Mouse (Mus musculus): Measurements from ENCODE around the gene Slc22a7. TPM values are rescaled to one million over a fixed set of nuclear protein-coding genes. Genes with fewer than 3 reads are reported as not detected.

Gene Slc22a7
- polyA plus RNA-seq, 1 experiment, result 1.3 TPM

DNA sequence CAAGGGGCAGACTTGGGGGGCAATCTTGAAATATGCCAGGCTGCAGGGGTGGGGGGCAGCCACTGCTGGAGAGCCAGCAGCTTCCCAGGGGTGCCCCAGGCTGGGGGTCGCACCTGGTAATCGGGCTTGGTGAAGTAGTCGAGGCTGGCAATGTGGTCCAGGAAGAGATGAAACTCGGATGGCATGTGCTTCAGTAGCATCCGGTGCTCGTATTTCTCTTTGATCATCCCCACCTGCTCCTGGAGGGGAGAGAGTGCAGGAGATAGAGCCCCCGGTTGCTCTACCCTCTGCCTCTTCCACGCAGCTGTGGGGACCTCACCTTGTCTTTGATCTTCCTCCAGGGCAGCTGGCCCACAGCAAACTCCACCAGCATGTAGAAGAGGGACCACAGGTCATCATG is 38.3 kb upstream of the Slc22a7 start:
- no peak overlapping the region for H3K27ac ChIP-seq (ENCODE audit: control insufficient read depth, insufficient read depth, low read depth, low read length)
- TF ChIP-seq POLR2A (IDR thresholded peaks at IDR 0.05; ENCODE audit: control insufficient read depth, low read depth, low read length), result no peak
- no peak for TF ChIP-seq CTCF (IDR thresholded peaks at IDR 0.05; ENCODE audit: control insufficient read depth, insufficient read depth, insufficient replicate concordance, low read depth, low read length)
- peaks cover 3% of the 10 kb centered on the region for H3K36me3 ChIP-seq (ENCODE audit: control insufficient read depth, insufficient read depth, low read length)
- no peak overlapping the region for H3K4me3 ChIP-seq (ENCODE audit: control insufficient read depth, low read depth, low read length)
- H3K27me3 ChIP-seq (ENCODE audit: control insufficient read depth, insufficient read depth, low read length), result no peaks in the 10 kb centered on the region
- no peaks in the 10 kb centered on the region; the same call in 1 of the 2 replicates for H3K4me1 ChIP-seq (ENCODE audit: control insufficient read depth, insufficient read depth, low read length)

DNA sequence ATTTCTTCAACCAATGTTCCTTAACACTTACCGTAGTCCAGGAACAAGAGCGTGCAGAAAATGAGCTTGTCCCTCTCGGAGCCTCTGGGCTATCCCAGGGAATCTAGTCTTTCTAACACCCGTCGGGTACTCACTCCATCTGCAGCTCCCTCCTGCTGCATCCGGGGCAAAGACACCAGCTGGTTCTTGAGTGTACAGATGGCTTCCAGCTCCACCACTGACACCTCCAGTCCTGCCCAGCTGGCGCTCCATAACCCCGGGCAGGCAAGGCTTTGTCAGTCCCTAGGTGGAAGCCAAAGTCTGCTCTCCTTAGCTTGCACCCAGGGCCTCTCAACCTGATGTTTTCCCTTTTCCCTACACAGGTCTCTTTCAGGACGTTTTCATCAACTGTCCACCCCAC is 29.6 kb upstream of the Slc22a7 start:
- Histone ChIP-seq H3K4me3 (ENCODE audit: control insufficient read depth, low read depth, low read length) (no peak overlapping the region), H3K27me3 (ENCODE audit: control insufficient read depth, insufficient read depth, low read length) (no peaks in the 10 kb centered on the region), H3K27ac (ENCODE audit: control insufficient read depth, insufficient read depth, low read depth, low read length) (no peak overlapping the region), H3K36me3 (ENCODE audit: control insufficient read depth, insufficient read depth, low read length) (no peaks in the 10 kb centered on the region; the same call in none of the 2 replicates), H3K4me1 (ENCODE audit: control insufficient read depth, insufficient read depth, low read length) (no peaks in the 10 kb centered on the region)
- TF ChIP-seq POLR2A (IDR thresholded peaks at IDR 0.05; ENCODE audit: control insufficient read depth, low read depth, low read length) (no peak), CTCF (IDR thresholded peaks at IDR 0.05; ENCODE audit: control insufficient read depth, insufficient read depth, insufficient replicate concordance, low read depth, low read length) (no peak)

DNA sequence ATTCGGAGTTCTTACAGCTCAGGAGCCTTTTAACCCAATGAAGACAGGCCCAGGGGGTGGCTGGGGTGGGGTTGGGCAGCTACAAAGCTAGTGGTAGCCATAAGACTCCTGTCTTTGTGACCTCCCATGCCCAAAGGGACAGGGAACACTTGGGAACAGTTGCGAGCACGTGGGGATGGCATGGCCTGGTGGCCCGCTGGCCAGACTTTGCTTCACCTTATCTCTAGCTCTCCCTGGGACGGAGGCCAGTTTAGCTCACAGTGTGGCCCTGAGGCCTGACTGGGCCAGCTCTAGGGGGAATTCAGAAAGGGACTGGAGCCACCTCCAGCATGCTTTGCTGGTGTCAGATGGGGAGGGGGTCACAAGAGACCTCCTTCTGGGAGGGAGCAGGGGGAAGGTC is 24.0 kb upstream of the Slc22a7 start:
- TF ChIP-seq CTCF (IDR thresholded peaks at IDR 0.05; ENCODE audit: control insufficient read depth, insufficient read depth, insufficient replicate concordance, low read depth, low read length) (no peak), POLR2A (IDR thresholded peaks at IDR 0.05; ENCODE audit: control insufficient read depth, low read depth, low read length) (no peak)
- Histone ChIP-seq H3K27me3 (ENCODE audit: control insufficient read depth, insufficient read depth, low read length) (no peaks in the 10 kb centered on the region), H3K4me1 (ENCODE audit: control insufficient read depth, insufficient read depth, low read length) (peaks cover 20% of the 10 kb centered on the region), H3K4me3 (ENCODE audit: control insufficient read depth, low read depth, low read length) (no peak overlapping the region), H3K36me3 (ENCODE audit: control insufficient read depth, insufficient read depth, low read length) (no peaks in the 10 kb centered on the region; the same call in none of the 2 replicates), H3K27ac (ENCODE audit: control insufficient read depth, insufficient read depth, low read depth, low read length) (no peak overlapping the region)

DNA sequence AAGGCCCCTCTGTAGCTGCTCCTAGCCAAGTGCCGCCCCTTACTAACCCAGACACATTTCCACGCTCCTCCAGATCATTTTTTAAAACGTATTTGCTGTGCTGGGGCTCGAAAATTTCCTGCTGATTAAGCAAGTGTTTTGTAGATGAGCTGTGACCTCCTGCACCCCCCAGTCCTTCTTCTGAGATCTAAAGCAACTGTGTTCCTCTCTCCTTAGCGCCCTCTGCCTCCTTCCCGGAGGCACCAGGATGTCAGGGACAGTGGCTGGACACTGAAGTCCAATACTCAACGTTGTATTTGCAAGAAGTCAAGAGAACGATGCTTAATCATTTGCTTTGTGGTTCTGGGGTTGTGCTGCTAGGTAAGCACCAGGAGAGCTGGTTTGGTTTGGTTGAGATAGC is 23.1 kb upstream of the Slc22a7 start:
- peak overlapping the region; percentile 60 for H3K4me3 ChIP-seq (ENCODE audit: control insufficient read depth, low read depth, low read length)
- peaks cover 22% of the 10 kb centered on the region for H3K4me1 ChIP-seq (ENCODE audit: control insufficient read depth, insufficient read depth, low read length)
- TF ChIP-seq CTCF (IDR thresholded peaks at IDR 0.05; ENCODE audit: control insufficient read depth, insufficient read depth, insufficient replicate concordance, low read depth, low read length), result no peak
- no peak for TF ChIP-seq POLR2A (IDR thresholded peaks at IDR 0.05; ENCODE audit: control insufficient read depth, low read depth, low read length)
- no peaks in the 10 kb centered on the region; the same call in 1 of the 2 replicates for H3K36me3 ChIP-seq (ENCODE audit: control insufficient read depth, insufficient read depth, low read length)
- H3K27me3 ChIP-seq (ENCODE audit: control insufficient read depth, insufficient read depth, low read length), result no peaks in the 10 kb centered on the region
- H3K27ac ChIP-seq (ENCODE audit: control insufficient read depth, insufficient read depth, low read depth, low read length), result no peak overlapping the region

DNA sequence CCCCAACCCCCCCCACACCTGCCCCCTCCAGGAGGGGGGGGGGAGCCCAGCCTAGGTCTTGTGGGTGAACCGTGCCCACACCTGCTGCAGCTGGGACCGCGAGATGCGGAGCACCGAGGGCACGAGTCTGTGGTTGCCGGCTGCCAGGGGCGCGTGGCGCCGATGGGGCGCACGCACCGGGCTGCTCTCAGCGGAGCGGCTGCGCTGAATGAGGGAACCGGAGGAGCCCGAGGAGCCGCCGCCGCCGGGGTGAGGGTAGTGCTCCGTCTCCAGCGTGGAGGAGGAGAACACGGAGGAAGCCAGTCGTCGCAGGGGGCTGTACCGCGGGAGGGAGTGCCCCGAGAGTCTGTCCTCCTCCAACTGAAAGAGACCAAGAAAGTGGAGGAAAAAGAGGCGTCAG is 22.4 kb upstream of the Slc22a7 start:
- Histone ChIP-seq H3K36me3 (ENCODE audit: control insufficient read depth, insufficient read depth, low read length) (no peaks in the 10 kb centered on the region), H3K27ac (ENCODE audit: control insufficient read depth, insufficient read depth, low read depth, low read length) (no peak overlapping the region), H3K4me1 (ENCODE audit: control insufficient read depth, insufficient read depth, low read length) (peaks cover 27% of the 10 kb centered on the region), H3K27me3 (ENCODE audit: control insufficient read depth, insufficient read depth, low read length) (no peaks in the 10 kb centered on the region), H3K4me3 (ENCODE audit: control insufficient read depth, low read depth, low read length) (peak overlapping the region; percentile 60)
- TF ChIP-seq CTCF (IDR thresholded peaks at IDR 0.05; ENCODE audit: control insufficient read depth, insufficient read depth, insufficient replicate concordance, low read depth, low read length) (no peak), POLR2A (IDR thresholded peaks at IDR 0.05; ENCODE audit: control insufficient read depth, low read depth, low read length) (no peak)

DNA sequence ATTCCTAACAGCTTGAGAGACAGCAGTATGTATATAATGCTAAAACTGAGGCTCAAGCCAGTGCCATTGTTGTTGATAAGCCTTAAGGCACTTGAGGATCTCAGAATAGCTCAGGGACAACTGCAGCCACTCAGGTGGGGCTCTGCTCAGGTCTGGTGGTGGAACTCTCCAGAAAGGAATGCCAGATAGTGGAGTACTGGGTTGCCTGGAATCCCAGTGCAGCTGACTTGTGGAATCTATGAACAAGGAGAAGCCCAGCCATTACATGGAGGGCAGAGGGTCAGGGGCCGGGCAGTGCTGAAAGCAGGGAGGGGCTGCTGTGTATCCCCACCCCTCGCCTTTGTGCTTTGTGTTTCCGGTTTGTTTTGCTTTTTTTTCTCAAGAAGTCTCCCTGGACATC is 20.2 kb upstream of the Slc22a7 start:
- H3K4me3 ChIP-seq (ENCODE audit: control insufficient read depth, low read depth, low read length), result no peak overlapping the region
- peaks cover 41% of the 10 kb centered on the region for H3K4me1 ChIP-seq (ENCODE audit: control insufficient read depth, insufficient read depth, low read length)
- H3K27me3 ChIP-seq (ENCODE audit: control insufficient read depth, insufficient read depth, low read length), result no peaks in the 10 kb centered on the region
- TF ChIP-seq POLR2A (IDR thresholded peaks at IDR 0.05; ENCODE audit: control insufficient read depth, low read depth, low read length) (no peak), CTCF (IDR thresholded peaks at IDR 0.05; ENCODE audit: control insufficient read depth, insufficient read depth, insufficient replicate concordance, low read depth, low read length) (no peak)
- no peak overlapping the region for H3K27ac ChIP-seq (ENCODE audit: control insufficient read depth, insufficient read depth, low read depth, low read length)
- H3K36me3 ChIP-seq (ENCODE audit: control insufficient read depth, insufficient read depth, low read length), result no peaks in the 10 kb centered on the region

DNA sequence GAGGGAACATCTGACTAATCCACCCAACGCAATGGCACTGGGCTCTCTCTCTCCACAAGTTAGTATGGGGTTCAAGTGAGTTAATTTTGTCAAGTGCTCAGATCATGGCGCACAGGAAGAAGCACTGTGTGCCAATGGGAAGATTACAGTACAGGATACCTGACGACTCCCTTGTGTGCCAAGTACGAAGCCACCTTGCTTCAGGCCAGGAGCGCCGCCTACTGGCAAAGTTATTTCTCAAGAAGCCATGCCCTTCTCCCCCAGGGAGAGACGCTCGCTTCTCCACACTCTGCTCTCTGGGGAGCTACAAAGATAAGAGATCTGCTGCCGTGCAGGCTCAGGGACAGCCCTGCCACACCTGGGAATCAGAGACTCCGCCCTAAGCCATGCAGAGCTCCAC is 19.5 kb upstream of the Slc22a7 start:
- peaks cover 41% of the 10 kb centered on the region for H3K4me1 ChIP-seq (ENCODE audit: control insufficient read depth, insufficient read depth, low read length)
- no peak overlapping the region for H3K27ac ChIP-seq (ENCODE audit: control insufficient read depth, insufficient read depth, low read depth, low read length)
- TF ChIP-seq CTCF (IDR thresholded peaks at IDR 0.05; ENCODE audit: control insufficient read depth, insufficient read depth, insufficient replicate concordance, low read depth, low read length) (peak; percentile 21; the same call in 1 of the 2 replicates), POLR2A (IDR thresholded peaks at IDR 0.05; ENCODE audit: control insufficient read depth, low read depth, low read length) (no peak)
- H3K4me3 ChIP-seq (ENCODE audit: control insufficient read depth, low read depth, low read length), result no peak overlapping the region
- no peaks in the 10 kb centered on the region for H3K27me3 ChIP-seq (ENCODE audit: control insufficient read depth, insufficient read depth, low read length)
- no peaks in the 10 kb centered on the region for H3K36me3 ChIP-seq (ENCODE audit: control insufficient read depth, insufficient read depth, low read length)

Measured in testis, adult 2 months (tissue).